Mouse (Mus musculus): ENCODE data around the gene Tpbgl. TPM values are rescaled to one million over a fixed set of nuclear protein-coding genes. Genes with fewer than 3 reads are reported as not detected.

Tpbgl gene
- polyA plus RNA-seq, 1 experiment = not detected

DNA sequence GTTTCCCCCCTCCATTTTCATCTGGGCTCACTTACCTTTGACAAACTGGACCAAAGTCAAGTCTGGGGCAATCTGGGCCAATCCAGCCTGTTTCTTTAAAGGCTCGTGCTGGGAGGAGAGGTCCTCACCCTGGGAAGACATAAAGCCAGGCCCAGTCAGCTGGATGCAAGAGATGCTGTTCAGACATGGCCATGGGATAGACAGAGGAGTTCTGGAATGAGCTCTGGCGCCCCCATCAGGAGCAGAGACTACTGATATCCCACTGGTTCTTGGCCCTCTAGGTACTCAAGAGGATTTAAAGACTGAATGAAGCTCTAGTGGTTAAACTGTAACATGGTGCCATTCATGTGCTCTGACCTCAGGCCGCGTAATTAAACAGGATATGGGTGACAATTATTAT is 44.0 kb upstream of the Tpbgl start:
- Histone ChIP-seq H3K9me3 (replicated peaks; ENCODE audit: control insufficient read depth, insufficient read depth, low read length, poor library complexity, severe bottlenecking) (no peaks in the 10 kb centered on the region), H3K4me1 (ENCODE audit: control insufficient read depth, insufficient read depth, low read length) (no peaks in the 10 kb centered on the region), H3K9ac (ENCODE audit: low read depth, poor library complexity, severe bottlenecking) (no peak overlapping the region), H3K27me3 (ENCODE audit: control insufficient read depth, insufficient read depth, low read length, poor library complexity, severe bottlenecking) (no peaks in the 10 kb centered on the region), H3K27ac (ENCODE audit: insufficient read depth, low read length) (no peak overlapping the region), H3K36me3 (ENCODE audit: control insufficient read depth, insufficient read depth, low read length, poor library complexity, severe bottlenecking) (no peaks in the 10 kb centered on the region), H3K4me3 (ENCODE audit: low read depth, low read length) (no peak overlapping the region)
- TF ChIP-seq EP300 (IDR thresholded peaks at IDR 0.05; ENCODE audit: insufficient read depth, low read depth, low read length) = no peak
- TF ChIP-seq CTCF (IDR thresholded peaks at IDR 0.05; ENCODE audit: low read depth, low read length) = peak; percentile 19
- no peak for TF ChIP-seq POLR2A (IDR thresholded peaks at IDR 0.05; ENCODE audit: insufficient read depth, low read length)

- no peaks in the 10 kb centered on the region for H3K4me1 ChIP-seq (ENCODE audit: control insufficient read depth, insufficient read depth, low read length)
- H3K9ac ChIP-seq (ENCODE audit: low read depth, poor library complexity, severe bottlenecking) = no peak overlapping the region
- H3K9me3 ChIP-seq (replicated peaks; ENCODE audit: control insufficient read depth, insufficient read depth, low read length, poor library complexity, severe bottlenecking) = no peaks in the 10 kb centered on the region
- H3K27me3 ChIP-seq (ENCODE audit: control insufficient read depth, insufficient read depth, low read length, poor library complexity, severe bottlenecking) = no peaks in the 10 kb centered on the region
- no peaks in the 10 kb centered on the region for H3K36me3 ChIP-seq (ENCODE audit: control insufficient read depth, insufficient read depth, low read length, poor library complexity, severe bottlenecking)
- H3K4me3 ChIP-seq (ENCODE audit: low read depth, low read length) = no peak overlapping the region
- TF ChIP-seq POLR2A (IDR thresholded peaks at IDR 0.05; ENCODE audit: insufficient read depth, low read length) (no peak), EP300 (IDR thresholded peaks at IDR 0.05; ENCODE audit: insufficient read depth, low read depth, low read length) (0 out of 2 replicates have a peak, but pooled peaks have one; percentile 36)
- no peak overlapping the region for H3K27ac ChIP-seq (ENCODE audit: insufficient read depth, low read length)
Measured at GRCm38 (mm10) chr7:99668802-99669201, 41.9 kb upstream of the Tpbgl start.

GRCm38 (mm10) chr7:99667096-99667495 is 40.2 kb upstream of the Tpbgl start:
- TF ChIP-seq CTCF (IDR thresholded peaks at IDR 0.05; ENCODE audit: low read depth, low read length) (no peak), EP300 (IDR thresholded peaks at IDR 0.05; ENCODE audit: insufficient read depth, low read depth, low read length) (no peak), POLR2A (IDR thresholded peaks at IDR 0.05; ENCODE audit: insufficient read depth, low read length) (no peak)

DNA sequence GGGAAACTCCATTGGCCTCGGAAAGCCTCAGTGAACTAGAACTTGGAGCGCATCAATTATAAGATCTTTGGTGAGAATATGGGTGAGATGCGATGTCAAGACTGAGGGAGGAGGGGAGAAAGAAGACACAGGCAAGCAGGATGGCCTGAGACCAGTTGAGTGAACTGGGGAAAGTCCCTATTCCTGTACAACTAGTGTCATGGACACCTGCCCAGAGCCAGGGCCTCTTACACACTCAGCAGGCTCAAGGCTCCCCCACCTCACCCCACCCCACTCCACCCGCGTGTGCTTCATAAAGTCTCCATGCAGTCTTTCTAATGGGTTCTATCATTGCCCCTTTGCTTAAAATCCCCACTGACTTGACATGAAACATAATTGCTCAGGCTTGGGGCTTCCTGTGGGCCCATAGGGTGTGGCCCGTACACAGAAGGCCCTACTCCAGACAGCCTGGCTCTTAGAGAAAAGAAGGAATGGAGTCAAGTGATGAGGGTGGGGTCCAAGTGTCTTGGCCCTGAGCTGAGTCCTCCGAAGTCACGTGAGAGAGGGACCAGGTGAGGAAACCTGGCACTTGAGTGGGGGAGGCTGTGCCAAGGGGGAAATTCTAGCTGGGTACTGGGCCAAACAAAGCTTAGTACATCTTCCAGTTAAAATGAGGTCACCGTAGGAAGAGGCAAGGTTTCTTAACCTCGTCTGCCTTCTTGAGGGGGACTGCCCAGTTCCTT is 39.0 kb upstream of the Tpbgl start:
- Histone ChIP-seq H3K4me3 (ENCODE audit: low read depth, low read length) (no peak overlapping the region), H3K9me3 (replicated peaks; ENCODE audit: control insufficient read depth, insufficient read depth, low read length, poor library complexity, severe bottlenecking) (no peaks in the 10 kb centered on the region), H3K9ac (ENCODE audit: low read depth, poor library complexity, severe bottlenecking) (no peak overlapping the region), H3K27me3 (ENCODE audit: control insufficient read depth, insufficient read depth, low read length, poor library complexity, severe bottlenecking) (no peaks in the 10 kb centered on the region), H3K4me1 (ENCODE audit: control insufficient read depth, insufficient read depth, low read length) (no peaks in the 10 kb centered on the region), H3K27ac (ENCODE audit: insufficient read depth, low read length) (no peak overlapping the region), H3K36me3 (ENCODE audit: control insufficient read depth, insufficient read depth, low read length, poor library complexity, severe bottlenecking) (no peaks in the 10 kb centered on the region)
- TF ChIP-seq POLR2A (IDR thresholded peaks at IDR 0.05; ENCODE audit: insufficient read depth, low read length) (no peak), CTCF (IDR thresholded peaks at IDR 0.05; ENCODE audit: low read depth, low read length) (no peak), EP300 (IDR thresholded peaks at IDR 0.05; ENCODE audit: insufficient read depth, low read depth, low read length) (no peak)

More at GRCm38 (mm10) chr7:99667096-99667495, 40.2 kb upstream of the Tpbgl start:
- H3K4me3 ChIP-seq (ENCODE audit: low read depth, low read length) = no peak overlapping the region
- no peaks in the 10 kb centered on the region for H3K4me1 ChIP-seq (ENCODE audit: control insufficient read depth, insufficient read depth, low read length)
- H3K27ac ChIP-seq (ENCODE audit: insufficient read depth, low read length) = no peak overlapping the region
- H3K36me3 ChIP-seq (ENCODE audit: control insufficient read depth, insufficient read depth, low read length, poor library complexity, severe bottlenecking) = no peaks in the 10 kb centered on the region
- H3K27me3 ChIP-seq (ENCODE audit: control insufficient read depth, insufficient read depth, low read length, poor library complexity, severe bottlenecking) = no peaks in the 10 kb centered on the region
- no peaks in the 10 kb centered on the region for H3K9me3 ChIP-seq (replicated peaks; ENCODE audit: control insufficient read depth, insufficient read depth, low read length, poor library complexity, severe bottlenecking)
- no peak overlapping the region for H3K9ac ChIP-seq (ENCODE audit: low read depth, poor library complexity, severe bottlenecking)

GRCm38 (mm10) chr7:99664571-99665485 is 37.9 kb upstream of the Tpbgl start:
- Histone ChIP-seq H3K27ac (ENCODE audit: insufficient read depth, low read length) (no peak overlapping the region), H3K9me3 (replicated peaks; ENCODE audit: control insufficient read depth, insufficient read depth, low read length, poor library complexity, severe bottlenecking) (no peaks in the 10 kb centered on the region), H3K27me3 (ENCODE audit: control insufficient read depth, insufficient read depth, low read length, poor library complexity, severe bottlenecking) (no peaks in the 10 kb centered on the region), H3K9ac (ENCODE audit: low read depth, poor library complexity, severe bottlenecking) (no peak overlapping the region), H3K4me1 (ENCODE audit: control insufficient read depth, insufficient read depth, low read length) (no peaks in the 10 kb centered on the region), H3K36me3 (ENCODE audit: control insufficient read depth, insufficient read depth, low read length, poor library complexity, severe bottlenecking) (no peaks in the 10 kb centered on the region), H3K4me3 (ENCODE audit: low read depth, low read length) (no peak overlapping the region)
- TF ChIP-seq POLR2A (IDR thresholded peaks at IDR 0.05; ENCODE audit: insufficient read depth, low read length) = no peak
- TF ChIP-seq CTCF (IDR thresholded peaks at IDR 0.05; ENCODE audit: low read depth, low read length) = no peak
- no peak for TF ChIP-seq EP300 (IDR thresholded peaks at IDR 0.05; ENCODE audit: insufficient read depth, low read depth, low read length)
